Mouse (Mus musculus) testis, adult 2 months (tissue): ENCODE data around the gene Ralgds.

Source experiments
- CTCF ChIP-seq: fragments of 200-500 bp; IDR thresholded peaks from 2 replicates; pipeline ENCODE4 v1.5.1; 2012; ENCODE audit warnings: low read depth, mild to moderate bottlenecking, inconsistent platforms, low read length, moderate library complexity; ENCODE audit not compliant: control insufficient read depth, insufficient read depth, insufficient replicate concordance
- POLR2A ChIP-seq: fragments of 200-500 bp; IDR thresholded peaks from 2 replicates; pipeline ENCODE4 v1.6.1; 2012; ENCODE audit warnings: low read depth, mild to moderate bottlenecking, inconsistent platforms, low read length, moderate library complexity; ENCODE audit not compliant: control insufficient read depth

DNA sequence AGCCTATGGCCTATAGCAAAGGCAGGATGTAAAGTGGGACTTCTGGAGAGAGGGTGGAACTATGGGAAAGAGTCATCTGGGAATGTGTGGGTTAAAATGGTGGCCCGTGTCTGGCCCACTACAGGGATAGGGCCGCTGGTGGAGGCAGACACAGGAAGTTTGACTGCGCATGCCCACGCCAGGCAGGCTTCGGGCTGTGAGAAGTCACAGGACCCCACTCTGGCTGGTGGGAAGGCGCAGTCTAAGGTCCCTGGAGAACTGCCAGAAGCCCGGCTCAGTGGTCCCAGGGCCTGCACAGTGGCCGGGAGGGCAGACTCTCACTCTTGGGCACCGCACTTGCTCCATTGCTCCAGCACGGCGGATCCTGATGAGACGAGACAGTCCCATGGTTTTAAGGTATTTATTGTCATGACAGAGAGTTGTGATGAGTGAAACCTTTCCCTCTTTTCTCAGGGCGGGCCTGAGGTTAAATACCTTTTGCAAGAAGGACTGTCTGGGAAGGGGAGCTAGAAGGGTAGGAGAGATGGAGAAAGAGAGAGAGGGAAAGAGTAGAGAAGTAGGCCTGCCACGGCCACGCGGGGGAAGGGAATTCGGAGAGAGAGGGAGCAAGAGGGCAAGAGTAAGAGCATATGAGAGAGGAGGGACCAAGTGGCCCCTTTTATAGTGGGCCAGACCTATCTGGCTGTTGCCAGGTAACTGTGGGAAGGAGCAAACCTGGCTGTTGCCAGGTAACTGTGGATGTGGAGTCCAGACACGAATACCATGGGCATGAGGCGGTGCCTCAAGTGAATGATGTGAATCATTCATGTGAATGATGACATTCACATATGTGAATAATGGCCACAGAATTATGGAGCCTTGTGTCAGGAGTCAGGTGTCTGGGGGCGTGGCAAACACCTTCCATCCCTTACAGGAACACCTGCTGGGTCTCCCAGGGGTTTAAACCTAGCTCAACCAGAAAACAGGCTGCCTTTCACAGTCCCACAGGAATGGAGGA is 33.4 kb upstream of the Ralgds start:
- peak; percentile 42; the same call in 1 of the 2 replicates for TF ChIP-seq POLR2A
- no peak for TF ChIP-seq CTCF
